Mouse (Mus musculus) erythroblast, embryonic 14.5 days (primary cell): ENCODE data around the gene Slfn9.

Experiments used
- GATA1 ChIP-seq: IDR thresholded peaks from 2 replicates; pipeline ENCODE4 v1.6.1; 2012; ENCODE audit warnings: low read length, inconsistent platforms, mixed read lengths
- TAL1 ChIP-seq: IDR thresholded peaks from 3 replicates; pipeline ENCODE4 v1.6.1; 2012; ENCODE audit warnings: low read length, inconsistent platforms, mixed read lengths

DNA sequence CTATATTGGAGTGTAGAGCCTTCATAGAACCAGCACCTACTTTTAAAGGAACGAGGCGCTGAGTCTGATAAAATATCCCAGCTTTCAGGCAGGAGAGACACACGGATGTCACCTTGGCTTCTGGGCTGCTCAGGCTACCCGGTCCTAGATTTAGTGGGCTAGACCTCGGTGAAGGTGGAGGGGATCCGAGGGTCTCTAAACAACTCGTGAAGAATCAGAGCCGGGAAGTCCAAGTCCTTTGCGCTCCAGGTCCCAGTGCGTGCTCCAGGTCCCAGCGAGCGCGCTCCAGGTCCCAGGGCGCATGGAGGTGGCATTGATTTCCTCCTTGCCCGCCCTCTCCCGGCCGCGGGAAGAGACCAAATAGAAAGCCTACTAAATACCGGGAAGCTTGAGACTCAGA, 48.2 kb upstream of the Slfn9 start:
- TF ChIP-seq GATA1, result no peak
- TF ChIP-seq TAL1, result no peak
